Mouse (Mus musculus): ENCODE data around the gene Auts2.

The Auts2 gene

DNA sequence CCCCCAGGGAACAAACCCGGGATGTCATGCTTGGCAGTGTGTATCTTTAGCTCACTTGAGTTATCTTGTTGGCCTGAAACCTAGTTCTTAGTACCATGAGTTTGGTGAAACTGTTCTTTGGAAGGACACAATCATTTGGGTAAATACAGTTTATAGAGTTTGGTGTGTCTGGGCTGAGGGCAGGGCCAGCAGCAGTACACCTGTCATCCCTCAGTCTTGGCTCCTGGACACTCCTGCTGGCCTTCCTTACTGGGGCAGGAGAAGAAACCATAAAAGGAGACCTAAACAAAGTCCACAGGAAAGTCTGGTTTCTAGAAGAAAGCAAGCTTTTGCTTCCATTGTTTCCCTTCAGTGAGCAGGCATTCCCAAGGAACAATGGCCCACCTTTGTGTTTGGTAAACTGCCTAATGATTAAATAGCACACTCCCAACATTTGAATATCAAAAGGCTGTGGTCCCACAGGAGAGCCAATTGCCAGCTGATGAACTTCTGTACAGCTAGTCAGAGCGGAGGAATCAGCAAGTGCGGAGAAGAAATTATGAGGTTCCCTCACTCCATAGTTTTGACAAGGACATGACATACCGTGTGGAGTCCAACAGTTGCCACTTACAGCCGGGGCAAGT lies 979.4 kb downstream of the Auts2 start:
- DNase-seq (ENCODE audit: low spot score) = no peak

DNA sequence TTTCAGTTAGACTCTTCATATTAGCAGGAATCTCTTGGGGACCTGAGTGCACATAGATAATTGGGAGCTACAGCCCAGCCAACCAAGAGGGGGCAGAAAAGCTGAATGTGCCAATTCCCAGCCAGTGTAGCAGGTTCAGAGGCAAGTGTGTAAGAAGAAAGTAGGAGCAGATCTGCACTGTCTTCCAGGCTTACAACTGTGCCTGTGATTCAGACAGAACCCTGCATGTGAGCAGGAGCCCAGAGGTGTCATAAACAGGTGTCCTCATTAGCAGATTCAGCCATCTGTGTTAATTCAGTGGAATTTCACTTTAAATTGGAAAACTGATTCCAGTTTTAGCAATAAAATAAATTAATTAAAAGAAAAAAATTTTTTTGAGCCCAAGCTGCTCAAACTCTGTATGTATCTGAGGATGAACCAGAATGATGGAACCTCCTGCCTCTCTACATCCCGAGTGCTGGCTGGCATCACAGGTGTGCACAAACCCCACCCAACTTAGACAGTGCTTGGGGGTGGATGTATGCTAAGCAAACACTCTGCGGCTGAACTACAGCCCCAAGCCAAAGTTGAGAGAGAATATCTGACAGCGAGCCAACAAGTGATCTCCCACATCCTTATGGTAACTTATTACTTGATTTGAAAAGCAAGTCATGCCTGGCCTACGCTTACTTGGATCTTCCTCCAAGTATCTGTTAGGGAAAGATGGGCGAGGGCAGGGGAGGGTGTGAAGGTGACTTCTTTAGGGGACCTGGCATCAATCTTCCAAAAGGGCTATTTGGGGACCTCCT lies 982.2 kb downstream of the Auts2 start:
- no peak for DNase-seq (ENCODE audit: low spot score)

DNA sequence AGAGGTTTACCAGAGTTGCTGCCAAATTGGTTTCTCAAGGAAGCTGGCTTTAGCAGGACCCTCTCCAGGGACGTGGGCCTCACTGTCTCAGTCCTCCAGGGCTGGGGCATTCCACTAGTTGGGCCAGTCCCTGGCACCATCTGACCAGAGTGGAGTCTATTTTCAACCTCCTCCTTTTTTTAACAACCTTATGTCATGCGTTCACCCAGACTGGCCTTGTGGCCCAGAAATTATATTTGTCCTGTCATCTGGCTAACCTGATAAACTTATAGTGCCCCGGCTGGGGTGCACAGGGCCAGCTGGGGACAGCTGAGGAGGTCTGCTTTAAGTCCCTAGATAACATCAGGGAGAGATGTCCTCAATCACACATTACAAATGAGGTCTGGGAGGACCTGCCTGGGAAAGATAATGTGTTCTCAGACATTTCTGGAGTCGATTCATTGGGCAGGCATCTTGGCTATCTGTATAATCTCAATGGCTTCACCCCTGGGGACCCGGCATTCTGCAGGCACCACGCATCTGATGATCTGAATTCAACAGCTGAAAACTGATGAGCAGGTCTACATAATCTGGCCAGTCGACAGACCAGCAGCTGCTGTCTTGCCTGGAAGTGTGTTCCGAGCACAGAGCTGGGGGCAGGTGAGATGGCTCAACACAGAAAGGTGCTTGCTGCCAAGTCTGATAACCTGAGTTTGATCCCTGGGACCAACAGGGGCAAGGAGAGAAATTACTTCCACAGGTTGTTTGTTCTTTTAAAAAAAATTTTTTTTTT lies 984.6 kb downstream of the Auts2 start:
- DNase-seq (ENCODE audit: low spot score) = no peak

DNA sequence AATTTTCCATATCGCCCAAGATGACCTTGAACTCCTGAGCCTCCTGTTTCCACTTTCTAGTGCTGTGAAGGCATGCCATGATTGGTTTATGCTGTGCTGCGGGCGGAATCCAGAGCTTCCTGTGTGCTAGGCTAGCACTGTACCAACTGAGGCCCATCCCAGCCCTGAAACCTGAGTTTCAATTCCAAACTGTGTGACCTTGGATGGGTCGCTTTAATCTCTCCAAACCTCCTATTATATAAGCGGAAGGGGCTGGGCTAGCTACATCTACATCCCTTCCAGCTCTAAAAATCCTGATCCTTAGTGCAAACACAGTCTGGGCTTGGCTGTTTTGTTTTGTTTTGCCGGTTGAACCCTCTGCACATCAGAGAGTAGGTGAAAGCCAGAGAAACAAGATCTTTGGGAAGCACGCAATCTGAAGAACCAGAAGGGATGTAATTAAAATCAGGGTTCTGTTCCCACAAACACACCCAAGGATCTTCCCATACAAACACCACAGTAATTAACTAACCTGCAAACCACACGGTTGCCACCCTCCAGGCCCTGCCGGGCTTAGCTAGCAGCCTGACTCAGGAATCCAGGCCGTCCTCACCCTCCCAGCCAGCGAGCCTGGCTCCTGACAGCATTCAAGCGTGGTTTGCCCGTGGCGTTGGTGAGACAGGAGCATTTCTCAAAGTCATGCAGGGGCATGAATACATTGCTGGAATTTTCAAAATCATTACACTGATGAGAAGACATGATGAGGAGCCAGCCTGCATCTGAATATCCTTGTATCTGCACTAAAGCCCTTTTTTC lies 985.4 kb downstream of the Auts2 start:
- no peak for DNase-seq (ENCODE audit: low spot score)

DNA sequence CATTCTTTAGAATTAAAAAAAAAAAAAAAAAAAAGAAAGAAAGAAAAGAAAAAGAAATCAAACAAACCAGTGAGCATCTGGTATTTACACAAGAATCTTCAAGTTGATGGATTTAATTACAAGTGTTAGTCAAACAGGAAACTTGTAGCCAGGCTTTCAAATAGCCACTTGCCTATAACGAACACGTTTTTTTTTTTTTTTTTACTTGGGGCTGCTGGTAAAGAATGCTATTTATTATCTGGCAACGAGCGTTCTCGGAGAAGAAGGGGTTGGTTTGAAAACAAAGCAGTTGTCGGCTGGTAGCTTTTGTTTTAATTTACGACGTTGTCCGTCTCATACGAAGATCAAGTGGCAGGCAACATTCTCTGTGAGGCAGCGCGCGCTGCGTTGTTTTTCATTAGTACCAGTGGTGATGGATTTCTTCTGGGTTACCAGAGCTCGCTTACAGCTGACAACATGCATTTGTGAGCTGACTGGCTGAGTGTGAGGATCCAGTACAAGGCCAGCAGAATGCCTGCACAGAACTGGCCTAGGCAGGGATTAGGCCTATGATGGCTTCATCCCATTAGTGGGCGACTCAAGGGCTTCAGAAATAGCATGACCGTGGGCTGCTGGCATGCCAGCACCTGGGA lies 994.1 kb downstream of the Auts2 start:
- DNase-seq (ENCODE audit: low spot score) = no peak

DNA sequence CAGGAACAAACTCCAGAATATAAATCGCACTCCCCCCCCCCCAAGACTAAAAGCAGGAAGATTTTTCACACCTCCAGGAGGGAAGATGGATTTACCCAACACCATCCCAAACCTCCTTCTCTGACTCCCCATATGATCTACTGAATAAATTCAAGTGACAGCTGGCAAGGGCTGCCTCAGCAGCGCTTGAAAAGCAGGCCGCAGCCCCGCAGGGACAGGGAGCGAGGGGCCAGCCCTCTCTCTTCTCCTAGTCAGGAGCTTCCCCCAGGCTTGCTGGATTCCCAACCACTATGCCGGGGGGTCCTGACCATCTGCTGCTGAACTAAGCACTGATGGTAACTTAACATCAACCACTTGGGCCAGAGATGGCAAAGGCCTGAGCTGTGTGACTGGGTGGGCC lies 995.2 kb downstream of the Auts2 start:
- no peak for DNase-seq (ENCODE audit: low spot score)

DNA sequence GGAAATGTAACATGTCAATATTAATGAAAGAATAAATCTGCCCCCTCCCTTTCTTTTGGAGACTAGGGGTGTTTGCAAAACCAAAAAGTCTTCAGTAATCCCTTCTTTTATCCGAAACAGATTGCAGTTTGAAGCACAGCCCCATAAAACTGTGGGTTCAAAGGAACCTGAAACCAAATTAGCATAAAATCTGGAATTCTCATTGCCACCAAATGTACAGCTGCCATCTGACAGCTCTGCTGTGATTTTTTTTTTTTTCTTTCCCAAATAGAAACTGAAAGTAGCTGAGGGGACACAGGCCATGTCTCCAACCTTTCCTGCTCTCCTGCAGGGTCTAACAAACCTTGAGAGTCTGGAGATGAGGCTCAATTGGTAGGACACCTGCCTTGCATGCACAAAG lies 996.7 kb downstream of the Auts2 start:
- no peak for DNase-seq (ENCODE audit: low spot score)

DNA sequence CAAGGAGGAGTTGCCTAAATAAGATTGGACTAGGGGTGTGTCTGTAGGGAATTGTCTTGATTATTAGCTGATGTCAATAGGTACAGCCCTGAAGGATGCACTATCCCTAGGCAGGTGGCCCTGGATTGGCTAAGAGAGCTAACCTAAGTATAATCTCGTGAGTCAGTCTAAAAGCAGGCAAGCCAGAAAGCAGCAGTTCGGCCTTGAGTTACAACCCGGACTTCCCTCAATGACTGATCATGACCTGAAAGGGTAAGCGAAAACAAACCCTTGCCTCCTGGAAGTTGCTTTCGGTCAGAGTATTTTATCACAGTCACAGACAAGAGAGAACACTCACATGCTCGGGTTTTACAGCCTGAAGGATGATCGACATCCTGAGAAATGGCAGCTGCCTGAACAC lies 998.8 kb downstream of the Auts2 start:
- DNase-seq (ENCODE audit: low spot score) = no peak

DNA sequence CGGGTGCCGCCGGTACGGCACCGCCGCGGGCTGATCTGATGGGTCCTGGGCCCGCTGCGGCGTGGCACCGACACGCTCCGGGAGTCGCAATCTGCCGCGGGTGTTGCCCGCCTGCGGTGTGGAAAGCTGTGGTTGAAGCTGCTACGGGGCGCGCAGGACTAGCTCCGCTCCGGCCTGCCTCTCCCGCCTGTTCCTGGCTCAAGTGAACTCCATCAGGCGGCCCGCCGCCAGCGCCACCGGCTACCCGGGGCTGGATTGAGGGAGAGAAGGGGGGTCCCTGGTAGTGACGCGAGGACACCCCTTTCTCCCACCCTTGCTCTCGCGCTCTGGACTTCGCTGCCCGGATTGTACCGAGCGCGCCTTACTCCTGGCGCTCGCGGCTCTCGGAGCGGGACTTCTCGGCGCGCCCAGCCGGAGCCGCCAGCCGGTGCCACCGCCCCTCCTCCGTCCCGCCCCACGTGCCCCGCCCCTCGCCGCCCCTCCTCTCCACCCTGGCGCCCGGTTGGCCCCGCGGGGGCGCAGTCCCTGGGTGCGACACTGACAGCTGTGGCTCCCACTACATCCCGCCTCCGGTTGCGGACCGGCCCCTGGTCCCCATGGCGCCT lies 1004.7 kb downstream of the Auts2 start:
- DNase-seq (ENCODE audit: low spot score) = peak; percentile 55

DNA sequence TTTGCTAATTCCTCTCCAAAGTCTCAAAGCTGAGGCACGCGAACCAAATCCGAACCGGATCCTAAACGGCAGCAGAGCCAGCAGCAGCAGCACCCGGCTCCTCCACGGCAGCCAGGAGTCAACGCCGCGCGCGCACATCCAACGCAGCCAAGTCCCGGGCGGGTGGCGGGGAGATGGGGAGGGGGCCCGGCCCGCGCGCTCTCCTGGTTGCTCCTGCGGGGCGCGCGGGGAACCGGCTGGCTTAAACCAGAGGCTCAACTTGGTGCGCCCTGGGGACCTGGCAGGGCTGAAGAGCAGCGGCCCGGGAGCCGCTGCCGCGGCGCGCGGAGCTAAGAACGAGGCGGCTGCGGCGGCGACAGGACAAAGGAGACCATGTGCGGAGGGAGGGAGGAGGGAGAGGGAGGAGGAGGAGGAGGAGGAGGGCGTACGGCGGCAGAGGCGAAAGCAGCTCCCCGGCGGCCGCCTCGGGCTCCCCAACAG lies 1005.3 kb downstream of the Auts2 start:
- no peak for DNase-seq (ENCODE audit: low spot score)

DNA sequence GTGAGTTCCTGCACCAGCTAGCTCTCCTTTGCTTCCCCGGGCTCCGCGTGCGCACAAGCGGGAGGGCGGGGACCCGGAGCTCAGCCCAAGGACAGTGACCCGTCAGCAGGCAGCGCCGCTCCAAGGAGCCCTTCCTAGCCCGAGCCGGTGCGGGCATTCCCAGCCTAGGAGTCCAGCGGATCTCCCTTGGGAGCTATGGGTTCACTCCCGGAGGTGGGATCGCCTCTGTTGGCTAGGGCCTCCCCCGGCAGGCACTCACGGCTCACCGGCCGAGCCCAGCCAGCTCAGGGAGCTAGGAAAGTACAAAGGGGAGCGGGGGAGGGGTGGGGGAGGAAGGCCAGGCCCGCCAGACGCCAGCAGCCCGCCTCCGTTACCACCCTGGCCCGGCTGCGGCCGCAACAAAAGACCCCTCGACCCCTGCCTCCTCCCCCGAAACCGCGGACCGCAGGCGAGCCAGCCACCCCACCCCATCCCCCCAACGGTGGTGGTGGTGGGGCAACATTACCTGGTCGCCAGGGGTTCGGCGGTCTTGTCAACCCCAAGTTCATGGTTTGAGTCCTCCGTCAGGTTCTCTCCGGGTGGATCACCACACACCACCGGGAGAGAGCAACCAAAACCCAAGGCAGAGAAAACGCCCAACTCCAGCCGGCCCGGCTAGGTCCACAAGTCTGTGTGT lies 1005.9 kb downstream of the Auts2 start:
- no peak for DNase-seq (ENCODE audit: low spot score)

DNA sequence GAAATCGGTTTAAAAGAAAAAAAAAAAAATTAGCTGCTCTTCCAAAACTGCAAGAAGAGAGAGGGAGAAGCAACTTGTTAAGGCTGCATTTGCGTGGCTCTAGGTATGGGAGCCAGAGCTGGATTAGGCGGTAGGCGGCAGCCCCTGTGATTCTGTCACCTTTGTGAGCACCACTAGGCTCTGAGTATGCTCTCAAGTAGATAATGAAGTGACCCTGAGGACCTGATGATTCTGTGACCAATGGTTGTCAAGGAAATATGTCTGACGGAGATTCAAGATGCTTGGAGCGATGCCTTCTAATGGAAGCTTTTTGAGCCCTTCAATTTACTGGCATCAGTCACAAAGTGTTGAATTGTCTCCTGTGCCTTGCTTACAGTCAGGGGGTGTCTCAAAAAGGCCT lies 1007.4 kb downstream of the Auts2 start:
- DNase-seq (ENCODE audit: low spot score) = no peak

DNA sequence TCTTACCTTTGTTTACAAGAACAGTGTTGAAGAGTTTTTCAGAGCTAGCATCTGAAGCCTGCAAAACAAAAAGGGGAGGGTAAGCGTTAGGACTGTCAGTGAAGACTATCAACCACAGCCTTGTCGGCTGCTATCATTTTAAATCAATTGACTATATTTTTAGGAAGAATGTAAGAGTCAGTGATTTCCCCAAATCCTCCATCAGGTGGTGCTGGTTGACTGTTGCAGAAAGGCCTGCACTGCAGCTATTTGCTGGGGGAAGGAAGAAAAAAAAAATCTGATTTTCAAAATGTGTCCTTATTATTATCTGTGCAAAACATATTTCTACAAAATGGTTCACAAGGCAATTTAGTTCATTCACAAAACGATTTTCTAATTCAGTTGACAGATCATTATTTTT lies 1009.3 kb downstream of the Auts2 start:
- DNase-seq (ENCODE audit: low spot score) = peak; percentile 69

DNA sequence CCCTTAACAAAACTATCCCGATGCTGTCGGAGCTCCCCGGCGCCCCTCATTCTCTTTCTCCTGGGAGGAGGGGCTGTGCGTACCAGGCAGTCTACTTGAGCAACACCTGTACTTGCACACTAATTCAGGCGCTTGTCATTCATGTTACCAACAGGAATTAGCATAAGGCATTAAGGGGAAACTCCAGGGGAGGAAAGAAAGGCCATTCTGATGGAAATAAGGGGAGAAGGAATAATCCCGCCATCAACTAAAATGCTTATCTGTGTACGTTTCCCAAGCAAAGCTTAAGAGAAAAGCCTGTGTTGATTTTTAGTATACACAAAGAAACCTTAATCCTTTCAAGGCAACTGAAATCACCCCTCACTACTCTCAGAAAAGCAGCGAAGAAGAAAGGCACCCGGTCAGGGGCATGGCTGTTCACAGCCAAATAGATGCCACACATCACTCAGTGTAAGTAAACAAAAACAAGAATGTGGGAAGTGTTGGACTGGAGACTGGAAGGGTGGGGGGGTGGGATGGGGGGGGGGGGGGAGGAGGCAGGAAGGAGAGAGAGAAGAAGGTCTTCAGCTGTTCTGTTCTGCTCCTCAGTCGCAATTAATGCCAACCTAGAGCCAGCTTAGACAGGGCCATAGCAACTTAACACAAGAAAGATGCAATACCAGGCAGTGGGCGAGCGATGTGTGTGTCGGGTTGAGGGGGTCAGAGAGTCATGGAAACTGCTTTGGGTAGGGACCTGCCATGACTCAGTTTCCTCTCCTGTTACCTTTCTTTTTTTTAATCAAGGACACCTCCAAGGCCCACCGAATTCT lies 1011.2 kb downstream of the Auts2 start:
- no peak for DNase-seq (ENCODE audit: low spot score)

DNA sequence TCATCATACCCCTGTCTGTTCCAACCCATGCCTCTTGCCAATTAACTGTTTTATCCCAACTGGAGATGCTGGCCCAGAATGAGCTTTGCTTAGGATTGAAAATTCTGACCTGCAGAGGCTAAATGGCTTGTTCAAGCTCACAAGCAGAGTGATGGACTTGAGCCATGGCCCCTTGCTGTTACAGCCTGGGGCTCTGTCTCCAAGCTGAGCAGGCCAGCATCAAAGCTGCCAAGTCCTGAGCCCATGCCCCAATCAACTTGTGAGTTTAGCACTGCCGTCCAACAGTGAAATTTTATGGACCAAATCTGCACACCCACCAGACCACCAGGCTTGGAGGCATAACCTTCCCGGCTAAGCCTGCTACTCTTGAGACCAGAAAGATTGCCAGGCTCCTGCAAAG lies 1012.3 kb downstream of the Auts2 start:
- DNase-seq (ENCODE audit: low spot score) = no peak

DNA sequence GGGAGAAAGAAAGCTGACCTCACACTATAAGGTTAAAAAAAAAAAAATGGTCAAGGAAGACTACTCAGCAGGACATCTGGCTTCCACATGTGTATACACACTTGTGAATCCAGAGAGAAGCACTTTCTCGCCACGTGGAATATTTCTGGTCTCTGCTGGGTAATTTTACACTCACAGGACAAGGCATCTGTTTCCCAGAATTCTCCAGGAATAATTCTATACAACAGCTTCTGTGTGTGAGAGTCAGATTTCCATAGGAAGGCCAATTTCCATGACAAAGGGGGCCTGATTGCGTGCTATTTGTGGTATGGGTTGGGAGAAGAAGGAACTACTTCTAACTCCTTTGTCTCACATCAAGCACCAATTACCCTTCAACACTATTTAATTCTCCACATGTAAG lies 1016.5 kb downstream of the Auts2 start:
- no peak for DNase-seq (ENCODE audit: low spot score)

DNA sequence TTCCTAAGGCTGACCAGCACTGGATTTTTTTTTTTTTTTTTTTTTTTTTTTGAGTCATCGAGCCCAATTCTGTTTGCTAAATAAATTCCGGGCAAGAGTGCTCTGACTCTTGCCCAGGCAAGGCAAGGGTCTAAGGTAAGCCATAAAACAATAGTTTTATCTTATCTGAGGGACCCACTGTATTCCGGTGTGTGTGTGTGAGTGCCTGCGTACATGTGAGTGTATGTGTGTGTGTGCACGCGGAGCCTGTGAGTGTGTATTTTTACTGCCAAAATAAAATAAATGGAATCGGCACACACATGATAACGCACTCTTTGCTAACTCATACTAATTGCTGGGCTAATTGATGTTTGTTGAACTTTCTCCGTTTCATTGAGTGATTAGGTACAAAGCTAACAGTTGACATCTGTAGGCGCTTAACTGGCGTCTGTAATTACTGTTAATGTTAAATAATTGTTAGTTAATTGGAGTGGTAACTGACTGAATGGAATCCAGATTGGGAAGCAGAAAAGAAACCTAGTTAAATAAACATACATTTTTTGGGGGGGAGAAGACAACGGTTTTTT lies 1018.2 kb downstream of the Auts2 start:
- DNase-seq (ENCODE audit: low spot score) = no peak

DNA sequence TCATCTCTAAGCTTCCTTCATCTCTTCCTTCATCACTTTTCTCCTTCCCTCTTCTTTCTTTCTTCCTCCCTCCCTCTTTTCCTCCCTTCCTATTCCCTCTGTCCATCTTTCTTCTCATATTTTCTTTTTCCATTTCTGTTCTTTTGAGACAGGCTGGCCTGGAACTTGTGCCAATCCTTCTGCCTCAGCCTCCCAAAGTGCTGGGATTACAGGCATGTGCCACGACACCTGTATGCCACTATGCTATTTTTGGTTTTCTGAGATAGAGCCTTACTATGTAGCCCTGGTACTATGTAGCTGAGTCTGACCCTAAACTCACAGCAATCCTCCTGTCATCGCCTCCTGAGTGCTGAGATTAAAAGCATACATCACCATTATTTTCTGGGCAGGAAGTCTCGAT lies 1023.6 kb downstream of the Auts2 start:
- no peak for DNase-seq (ENCODE audit: low spot score)

DNA sequence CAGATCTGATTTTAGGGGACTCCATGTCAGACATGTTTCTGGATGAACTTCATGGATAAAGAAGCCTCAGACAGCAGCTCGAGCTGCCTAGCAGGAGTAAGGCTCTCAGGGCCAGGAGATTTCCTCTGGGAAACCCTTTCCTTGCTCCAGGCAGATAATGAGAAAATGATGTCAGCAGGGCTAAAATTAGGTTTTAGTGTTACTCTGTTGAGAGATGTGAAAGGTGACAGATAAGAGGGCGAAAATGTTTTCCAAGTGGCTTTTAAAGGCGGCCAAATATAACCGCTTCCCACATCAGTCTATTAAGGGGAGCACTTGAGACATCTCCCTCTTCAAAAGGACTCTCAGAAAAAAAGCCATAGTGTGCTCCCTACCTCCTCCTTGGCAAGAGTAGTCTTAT lies 1025.5 kb downstream of the Auts2 start:
- no peak for DNase-seq (ENCODE audit: low spot score)
